Mouse (Mus musculus) 3134 (cell line): ENCODE results near the gene Mthfd1l.

Source experiments
- DNase-seq: peaks from one replicate; pipeline ENCODE4 v3.0.0-alpha.2; 2011; ENCODE audit warnings: low spot score; ENCODE audit not compliant: insufficient read length; ENCODE audit errors: extremely low read depth

Gene Mthfd1l

DNA sequence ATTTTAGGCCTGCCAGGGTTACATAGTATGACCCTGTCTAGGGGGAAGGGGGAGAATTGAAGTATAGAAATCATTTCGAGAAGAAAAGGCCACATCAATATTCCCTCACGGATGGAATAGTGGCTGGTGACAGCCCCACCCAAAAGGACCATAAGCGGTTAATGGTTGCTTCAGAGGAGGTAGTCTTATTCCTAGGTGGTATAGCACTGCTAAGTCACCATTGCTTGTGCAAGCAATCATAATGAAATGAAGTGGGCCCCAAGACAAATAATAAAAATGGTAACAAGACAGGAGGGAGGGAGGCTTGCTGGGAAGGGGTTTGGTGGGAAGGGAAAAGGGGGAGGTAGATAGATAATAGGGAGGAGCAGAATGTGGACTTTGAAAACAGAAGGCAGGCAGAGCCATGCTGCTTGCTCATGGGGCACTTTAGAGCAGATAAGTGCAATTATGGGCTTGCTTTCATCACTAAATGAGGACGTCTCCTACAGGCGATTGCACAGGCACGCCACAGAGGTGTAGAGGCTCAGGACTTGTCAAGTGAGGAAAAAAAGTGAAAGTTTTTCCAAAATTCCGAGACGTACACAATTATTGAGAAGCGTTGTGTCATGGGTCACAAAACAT is 105.4 kb downstream of the Mthfd1l start:
- DNase-seq = no peak

DNA sequence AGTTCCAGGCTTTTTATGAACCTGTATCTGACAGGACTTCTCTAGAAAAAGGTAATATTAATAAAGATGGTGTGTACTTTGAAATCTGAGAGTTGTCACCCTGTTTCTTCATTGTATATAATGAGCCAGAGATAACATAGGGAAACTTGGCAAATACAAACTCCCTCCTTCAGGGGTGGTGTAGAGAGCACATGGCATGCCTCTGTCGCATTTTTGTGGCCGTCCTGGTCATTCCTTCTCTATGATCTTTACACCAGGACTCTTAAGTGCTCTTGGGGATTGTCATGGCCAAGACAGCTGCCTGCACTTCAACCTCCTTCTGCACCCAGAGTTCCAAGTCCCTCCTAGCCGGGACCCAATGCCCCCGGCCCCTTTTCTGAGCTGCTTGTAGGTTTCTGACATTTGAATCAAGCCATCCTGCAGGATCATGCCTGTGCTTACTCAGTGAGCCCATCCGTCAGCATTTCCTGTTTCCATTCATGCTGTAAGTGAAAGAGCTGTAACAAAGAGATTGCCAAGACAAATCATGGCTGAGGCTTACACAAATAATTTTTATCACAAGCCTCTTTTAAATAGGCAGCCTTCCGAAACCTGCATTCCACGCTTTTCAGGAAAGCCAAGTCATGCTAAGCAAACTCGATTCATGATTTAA is 106.2 kb downstream of the Mthfd1l start:
- peak; percentile 32 for DNase-seq

GRCm38 (mm10) chr10:4079643-4080244 is 106.8 kb downstream of the Mthfd1l start:
- no peak for DNase-seq

DNA sequence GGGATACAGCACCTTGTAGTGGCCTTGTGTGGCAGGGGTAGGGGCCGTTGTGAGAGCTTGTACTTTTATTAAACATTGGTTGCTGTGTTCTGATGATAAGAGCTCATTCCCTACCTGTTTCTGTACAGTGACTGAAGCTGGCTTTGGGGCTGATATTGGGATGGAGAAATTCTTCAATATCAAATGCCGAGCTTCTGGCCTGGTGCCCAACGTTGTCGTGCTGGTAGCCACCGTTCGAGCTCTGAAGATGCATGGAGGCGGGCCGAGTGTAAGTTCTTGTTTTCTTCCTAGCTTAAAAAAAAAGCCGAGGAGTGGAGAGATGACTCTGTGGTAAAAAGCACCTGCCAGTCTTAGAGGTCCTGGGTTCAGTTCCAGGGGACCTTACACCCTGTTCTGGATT is 110.7 kb downstream of the Mthfd1l start:
- DNase-seq = no peak

DNA sequence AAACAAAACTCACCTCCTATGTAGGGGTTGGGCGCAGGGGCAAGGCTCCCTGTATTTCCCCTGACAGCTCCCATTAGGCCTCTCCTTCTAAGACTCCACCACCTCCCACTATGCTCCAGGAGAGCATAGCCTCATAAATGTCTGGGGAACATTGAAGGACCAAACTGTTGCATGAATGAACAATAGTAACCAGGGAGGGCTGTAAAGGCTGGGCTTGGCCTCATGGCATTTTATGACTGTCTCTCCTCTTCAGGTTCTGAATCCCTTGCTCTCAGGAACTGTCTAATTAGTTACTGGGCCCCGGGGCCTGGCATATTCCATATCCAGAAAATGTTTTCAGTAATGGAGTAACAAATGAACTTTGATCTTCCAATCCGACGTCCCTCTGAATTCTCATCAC is 112.0 kb downstream of the Mthfd1l start:
- DNase-seq = no peak

DNA sequence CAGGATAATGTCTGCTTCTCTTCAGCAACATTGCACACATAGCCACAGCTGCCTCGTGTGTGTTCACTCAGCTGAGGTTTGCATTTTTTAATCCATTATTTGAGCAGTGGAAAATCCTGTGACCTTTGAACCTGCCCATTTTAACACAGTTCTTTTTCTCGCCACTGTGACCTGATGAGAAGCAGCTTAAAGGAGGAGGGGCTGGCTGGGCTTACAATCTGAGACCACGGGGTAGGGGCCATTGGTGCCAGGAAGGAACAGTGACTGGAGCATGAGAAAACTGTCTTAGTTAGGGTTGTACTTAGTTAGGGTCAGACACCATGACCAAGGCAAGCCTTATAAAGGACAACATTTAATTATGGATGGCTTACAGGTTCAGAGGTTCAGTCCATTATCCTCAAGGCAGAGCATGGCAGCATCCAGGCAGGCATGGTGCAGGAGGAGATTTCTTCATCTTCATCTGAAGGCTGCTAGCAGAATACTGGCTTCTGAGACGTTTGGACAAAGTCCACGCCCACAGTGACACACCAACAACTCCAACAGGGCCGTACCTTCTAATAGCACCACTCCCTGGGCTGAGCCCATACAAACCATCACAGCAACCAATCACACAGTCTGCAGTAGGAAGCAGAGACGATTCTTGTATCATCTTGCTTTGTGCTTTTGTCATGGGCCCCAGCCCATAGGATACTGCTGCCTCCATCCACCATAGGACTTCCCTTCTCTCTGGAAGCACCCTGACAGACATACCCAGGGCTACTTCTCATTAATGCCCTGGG is 112.6 kb downstream of the Mthfd1l start:
- DNase-seq = no peak

DNA sequence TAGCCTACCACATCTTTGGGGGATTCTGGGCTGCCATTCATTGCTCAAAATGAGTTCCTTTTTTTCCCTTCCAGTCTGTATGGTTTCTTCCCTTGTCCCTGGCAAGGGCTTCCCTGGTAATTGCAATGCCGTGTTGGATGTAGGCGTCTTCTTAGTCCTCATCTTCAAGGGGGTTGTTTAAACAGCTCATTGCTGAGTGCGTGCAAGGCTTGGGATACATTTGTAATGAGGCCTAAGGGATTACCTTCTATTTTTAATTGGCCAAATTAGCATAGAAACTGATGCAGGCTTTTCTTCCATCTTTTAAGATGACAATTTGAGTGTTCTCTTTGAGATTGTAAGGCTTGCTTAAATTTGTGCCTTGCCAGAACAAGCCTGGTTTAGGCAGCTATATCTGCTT is 114.6 kb downstream of the Mthfd1l start:
- DNase-seq = no peak

- DNase-seq = no peak
These were observed 116.0 kb downstream of the Mthfd1l start for GRCm38 (mm10) chr10:4088744-4089414.

DNA sequence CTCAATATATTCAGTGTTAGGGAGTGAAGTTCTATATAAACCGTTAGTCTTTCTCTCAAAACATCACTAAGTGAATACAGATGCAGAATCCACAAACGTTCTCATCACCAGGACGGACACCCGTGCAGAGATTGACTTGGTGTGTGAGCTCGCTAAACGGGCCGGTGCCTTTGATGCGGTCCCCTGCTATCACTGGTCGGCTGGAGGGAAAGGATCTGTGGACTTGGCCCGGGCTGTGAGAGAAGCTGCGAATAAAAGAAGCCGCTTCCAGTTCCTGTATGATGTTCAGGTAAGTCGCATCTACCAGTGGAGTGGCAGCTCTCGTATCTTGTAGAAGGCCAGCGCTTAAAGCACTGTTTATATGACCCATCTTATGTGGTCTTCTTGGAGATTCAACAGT is 117.0 kb downstream of the Mthfd1l start:
- no peak for DNase-seq

- no peak for DNase-seq
These were observed 120.1 kb downstream of the Mthfd1l start for GRCm38 (mm10) chr10:4092990-4093389.

DNA sequence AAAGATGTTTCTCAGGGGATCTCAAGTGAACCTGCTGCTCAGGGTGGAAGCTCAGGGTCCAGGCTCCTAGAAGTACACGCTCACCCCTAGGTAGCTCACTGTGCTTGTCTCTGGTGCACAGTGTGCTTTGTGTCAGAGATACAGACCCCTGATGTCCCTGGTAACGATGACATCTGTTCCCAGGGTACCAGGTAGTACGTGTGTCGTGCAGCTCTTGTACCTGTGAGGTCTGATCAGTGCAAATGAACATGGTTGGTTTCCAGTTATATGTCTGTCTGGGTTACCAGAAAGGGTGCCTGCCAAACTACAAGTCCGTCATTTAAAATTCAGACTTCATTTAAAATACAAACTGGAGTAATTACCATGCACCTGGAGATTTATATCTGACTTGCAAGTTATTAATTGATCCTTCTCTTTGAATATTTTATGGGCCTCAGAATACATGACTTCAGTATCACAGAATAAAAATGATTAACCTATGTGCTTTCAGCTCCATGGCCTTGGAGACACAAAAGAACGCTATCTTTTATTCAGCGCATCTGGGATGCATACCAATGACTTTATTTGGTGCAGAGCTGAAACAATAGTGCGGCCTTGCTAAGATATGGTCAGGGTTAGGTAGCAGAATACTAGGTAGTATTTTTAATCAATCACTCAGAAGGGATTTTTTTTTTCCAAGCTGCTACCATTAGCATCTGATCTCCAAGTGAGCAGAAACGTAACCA is 121.3 kb downstream of the Mthfd1l start:
- DNase-seq = no peak

GRCm38 (mm10) chr10:4096151-4096550 is 123.2 kb downstream of the Mthfd1l start:
- DNase-seq = no peak

DNA sequence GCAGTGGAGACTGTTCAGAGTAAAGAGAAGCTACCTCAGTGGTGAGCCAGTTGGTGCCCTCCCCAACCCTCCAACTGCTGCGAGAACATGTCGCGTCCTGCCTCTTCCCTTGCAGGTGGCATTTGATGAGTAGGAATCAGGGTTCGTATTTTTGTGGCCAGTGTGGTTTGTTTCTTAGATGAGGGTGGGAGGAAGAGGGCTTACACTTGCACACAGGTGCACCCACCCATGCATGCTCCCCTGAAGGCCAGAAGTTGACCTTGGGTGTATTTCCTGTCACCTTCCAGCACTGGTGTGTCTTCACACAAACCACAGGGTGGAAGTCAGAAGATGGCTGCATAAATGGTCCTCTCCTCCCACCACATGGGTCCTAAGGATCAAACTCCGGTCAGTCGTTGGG is 127.1 kb downstream of the Mthfd1l start:
- no peak for DNase-seq

- DNase-seq = no peak
These were observed 133.0 kb downstream of the Mthfd1l start for GRCm38 (mm10) chr10:4105676-4106528.

- peak; percentile 9 for DNase-seq
These were observed 134.9 kb downstream of the Mthfd1l start for GRCm38 (mm10) chr10:4107661-4108338.

DNA sequence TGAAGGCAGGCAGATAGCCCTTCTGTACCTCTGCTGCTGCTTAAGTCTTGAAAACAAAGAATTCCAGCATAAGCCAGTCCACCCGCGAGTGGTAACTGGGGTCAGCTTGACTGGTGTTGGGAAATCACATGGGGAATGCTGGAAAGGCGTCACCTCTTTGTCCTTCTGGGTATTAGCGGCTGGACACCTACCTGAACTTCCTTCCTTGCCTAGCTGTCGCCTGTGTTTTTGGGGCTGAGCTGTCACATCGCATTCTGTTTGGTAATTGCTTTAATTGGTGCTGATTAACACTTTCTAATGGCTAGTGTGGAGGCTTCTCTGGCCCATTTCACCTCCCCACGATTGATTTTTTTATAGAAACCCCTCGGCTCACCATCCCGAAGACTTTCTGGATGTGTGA is 135.5 kb downstream of the Mthfd1l start:
- no peak for DNase-seq

- DNase-seq = no peak
These were observed 138.3 kb downstream of the Mthfd1l start for GRCm38 (mm10) chr10:4111095-4111794.

DNA sequence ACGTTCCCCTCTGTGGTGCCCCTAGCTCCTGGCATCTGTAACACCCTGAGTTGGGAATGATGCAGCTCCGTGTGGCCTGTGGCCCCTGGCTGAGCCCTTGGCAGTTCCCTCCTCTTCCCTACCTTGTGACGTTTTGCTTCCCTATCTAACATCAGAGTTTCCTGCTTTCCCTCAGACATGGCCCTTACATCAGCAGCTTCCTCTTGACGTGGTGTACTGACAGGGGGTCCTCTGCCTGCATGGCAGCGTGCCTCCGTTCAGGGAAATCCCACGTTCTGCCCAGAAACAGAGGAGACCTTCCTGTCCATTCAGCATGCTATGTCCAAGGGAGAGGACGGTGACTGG is 138.8 kb downstream of the Mthfd1l start:
- DNase-seq = no peak
